Mouse (Mus musculus) CH12.LX (cell line): Measurements from ENCODE around the gene Rab4a. TPM values are rescaled to one million over a fixed set of nuclear protein-coding genes. Genes with fewer than 3 reads are reported as not detected.
A peak's percentile ranks its signal among the peaks of the same experiment; 100 is the strongest.

Experiments
- DNase-seq: peaks from one replicate; pipeline ENCODE4 v3.0.0-alpha.2; 2013; ENCODE audit errors: extremely low read depth
- H3K27ac ChIP-seq: 2 replicates; pipeline ENCODE4 v1.5.1; 2012; ENCODE audit warnings: low read depth, mild to moderate bottlenecking, control low read depth, moderate library complexity; ENCODE audit not compliant: insufficient read depth
- H3K27me3 ChIP-seq: replicated peaks from 2 replicates; pipeline ENCODE3; 2012; ENCODE audit warnings: inconsistent platforms
- H3K36me3 ChIP-seq, 2 experiments: replicated peaks in 1 of 2; 2 replicates each; pipeline versions ENCODE3 to v1.6.1; 2012; ENCODE audit warnings: inconsistent platforms in 1 of 2, low read length in 1 of 2, mild to moderate bottlenecking in 1 of 2, mixed read lengths in 1 of 2, moderate library complexity in 1 of 2; ENCODE audit not compliant: control insufficient read depth in 1 of 2, insufficient read depth in 1 of 2
- H3K4me1 ChIP-seq, 2 experiments: 2 replicates each; pipeline ENCODE4 v1.6.1; 2012; ENCODE audit warnings: inconsistent platforms in 1 of 2, moderate library complexity in 1 of 2; ENCODE audit not compliant: insufficient read depth in 2 of 2, control insufficient read depth in 1 of 2
- H3K4me2 ChIP-seq: 2 replicates; pipeline ENCODE4 v1.6.1; 2012; ENCODE audit warnings: low read depth, mild to moderate bottlenecking, control low read depth; ENCODE audit not compliant: poor library complexity, insufficient read depth, severe bottlenecking
- H3K4me3 ChIP-seq, 3 experiments: fragments of 150-350 bp in 1 of 3; sonication (generic) in 1 of 3; replicated peaks in 1 of 3; 2 replicates each; pipeline versions ENCODE3 to v1.5.1; 2011 to 2012; ENCODE audit warnings: low read depth in 2 of 3, low read length in 2 of 3, mild to moderate bottlenecking in 2 of 3, moderate library complexity in 2 of 3, control low read depth in 1 of 3, improper control_type of control experiment in 1 of 3, inconsistent platforms in 1 of 3, mixed read lengths in 1 of 3; ENCODE audit not compliant: poor library complexity in 1 of 3
- H3K79me2 ChIP-seq: replicated peaks from 2 replicates; pipeline ENCODE4 v1.6.1; 2012; ENCODE audit warnings: mild to moderate bottlenecking, moderate library complexity; ENCODE audit not compliant: control insufficient read depth, poor library complexity, insufficient read depth, severe bottlenecking; ENCODE audit errors: extremely low read depth
- H3K9ac ChIP-seq: 2 replicates; pipeline ENCODE4 v1.6.1; 2012; ENCODE audit warnings: low read depth, mild to moderate bottlenecking, control low read depth, moderate library complexity; ENCODE audit not compliant: insufficient read depth
- H3K9me3 ChIP-seq: replicated peaks from 2 replicates; pipeline ENCODE3; 2012; ENCODE audit warnings: low read length, inconsistent platforms, mixed read lengths
- BHLHE40 ChIP-seq: IDR thresholded peaks from 2 replicates; pipeline ENCODE4 v1.6.1; 2011; ENCODE audit warnings: mild to moderate bottlenecking, low read depth, low read length, improper control_type of control experiment
- CHD2 ChIP-seq: IDR thresholded peaks from 2 replicates; pipeline ENCODE4 v1.6.1; 2011; ENCODE audit warnings: low read length, improper control_type of control experiment
- ETS1 ChIP-seq: conservative IDR thresholded peaks from 2 replicates; pipeline ENCODE4 v1.6.1; 2012; ENCODE audit warnings: low read depth, mild to moderate bottlenecking, inconsistent platforms, low read length, improper control_type of control experiment, moderate library complexity
- HCFC1 ChIP-seq: IDR thresholded peaks from 2 replicates; pipeline ENCODE4 v1.6.1; 2012; ENCODE audit warnings: low read depth, mild to moderate bottlenecking, inconsistent platforms, low read length, improper control_type of control experiment
- IRF4 ChIP-seq: IDR thresholded peaks from 2 replicates; pipeline ENCODE4 v1.6.1; 2014; ENCODE audit warnings: low read depth, mild to moderate bottlenecking, inconsistent platforms, low read length, improper control_type of control experiment
- JUND ChIP-seq: conservative IDR thresholded peaks from 2 replicates; pipeline ENCODE4 v1.6.1; 2011; ENCODE audit warnings: low read depth, low read length, improper control_type of control experiment
- KAT2A ChIP-seq: IDR thresholded peaks from 2 replicates; pipeline ENCODE4 v1.6.1; 2012; ENCODE audit warnings: low read length, improper control_type of control experiment, inconsistent platforms; ENCODE audit not compliant: insufficient replicate concordance
- MAFK ChIP-seq: IDR thresholded peaks from 2 replicates; pipeline ENCODE4 v1.6.1; 2011; ENCODE audit warnings: low read length, improper control_type of control experiment; ENCODE audit not compliant: insufficient replicate concordance
- MAX ChIP-seq: IDR thresholded peaks from 2 replicates; pipeline ENCODE4 v1.6.1; 2011; ENCODE audit warnings: low read length, improper control_type of control experiment
- MXI1 ChIP-seq: IDR thresholded peaks from 2 replicates; pipeline ENCODE4 v1.6.1; 2011; ENCODE audit warnings: mild to moderate bottlenecking, low read depth, low read length, improper control_type of control experiment
- MYC ChIP-seq: IDR thresholded peaks from 2 replicates; pipeline ENCODE4 v1.6.1; 2011; ENCODE audit warnings: low read depth, mild to moderate bottlenecking, improper control_type of control experiment, low read length
- PAX5 ChIP-seq: IDR thresholded peaks from 2 replicates; pipeline ENCODE4 v1.6.1; 2012; ENCODE audit warnings: low read length, inconsistent platforms, mixed read lengths
- POLR2A ChIP-seq: IDR thresholded peaks from 2 replicates; pipeline ENCODE4 v1.6.1; 2011; ENCODE audit warnings: low read depth, mild to moderate bottlenecking, improper control_type of control experiment, low read length
- RAD21 ChIP-seq: IDR thresholded peaks from 2 replicates; pipeline ENCODE4 v1.6.1; 2011; ENCODE audit warnings: low read depth, mild to moderate bottlenecking, low read length, improper control_type of control experiment, moderate library complexity
- RCOR1 ChIP-seq: conservative IDR thresholded peaks from 2 replicates; pipeline ENCODE4 v1.6.1; 2012; ENCODE audit warnings: low read depth, mild to moderate bottlenecking, inconsistent platforms, low read length, improper control_type of control experiment
- ZNF384 ChIP-seq: IDR thresholded peaks from 2 replicates; pipeline ENCODE4 v1.6.1; 2012; ENCODE audit warnings: low read depth, low read length, improper control_type of control experiment, inconsistent platforms
- dilution Hi-C: fragments of 300-500 bp; cut with MboI; formaldehyde crosslinking; loops from 2 replicates; pipeline ENCODE4 v1.14.3; 2020; ENCODE audit warnings: low sequenced_read_pairs; ENCODE audit not compliant: extremely low pct_unique_long_range_greater_than_20kb, extremely low pct_ligation_motif_present
- in situ Hi-C: fragments of 300-500 bp; cut with MboI; formaldehyde crosslinking; loops from 3 replicates; pipeline ENCODE4 v1.14.3; 2019; ENCODE audit warnings: low sequenced_read_pairs, low pct_ligation_motif_present, low pct_unique_long_range_greater_than_20kb, mixed read lengths
- polyA plus RNA-seq: library from polyadenylated mRNA; unstranded; fragments of >175 nt; gene quantifications from 2 replicates; pipeline ENCODE4 v1.2.1, GENCODE M21; 2012; ENCODE audit warnings: low read depth; ENCODE audit not compliant: insufficient read length
- total RNA-seq, 2 experiments: library from RNA; depleted of rRNA; stranded (reverse); fragments of 300-350 nt in 1 of 2; fragments of >200 nt in 1 of 2; gene quantifications; 2 replicates each; pipeline ENCODE4 v1.2.3; 2012 to 2014

Rab4a gene
- total and polyA plus RNA-seq, 3 experiments: not detected

DNA sequence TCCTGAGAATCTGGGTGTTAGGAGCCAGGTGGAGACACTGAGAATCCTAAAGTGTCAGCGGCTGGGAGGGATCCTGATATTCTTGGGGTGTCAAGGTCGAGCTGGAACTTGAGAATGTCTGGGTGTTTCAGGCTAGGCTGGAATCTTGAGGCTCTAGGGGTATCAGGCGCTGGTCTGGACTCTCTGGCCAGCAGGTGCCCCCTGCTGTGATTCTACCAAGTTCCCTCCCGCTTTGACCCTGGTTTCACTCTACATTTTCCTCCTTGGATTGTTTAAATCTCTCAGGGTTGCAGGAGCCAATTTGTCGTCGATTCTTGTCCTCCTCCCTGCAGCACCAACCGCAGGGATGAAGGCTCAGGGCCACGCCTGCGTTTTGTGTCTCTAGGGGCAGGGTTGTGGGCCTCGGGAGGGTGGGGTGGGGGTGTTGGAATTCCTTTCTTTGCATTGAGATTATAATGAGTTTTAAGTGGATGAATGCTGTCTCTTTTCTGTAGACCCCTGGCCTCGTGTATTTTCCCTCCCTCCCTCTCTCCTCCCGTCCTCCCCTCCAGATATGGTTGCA lies 670 bp downstream of the Rab4a start:
- no peak overlapping the region for H3K9ac ChIP-seq
- dilution Hi-C loops (no loop called here), in situ Hi-C loops (no loop called here)
- H3K36me3 ChIP-seq: no peaks in the 10 kb centered on the region
- TF ChIP-seq MXI1: no peak
- TF ChIP-seq ZNF384: no peak
- no peak for TF ChIP-seq MAFK
- no peak for TF ChIP-seq BHLHE40
- TF ChIP-seq HCFC1: no peak
- no peak for TF ChIP-seq KAT2A
- no peak for TF ChIP-seq PAX5
- TF ChIP-seq CHD2: no peak
- no peak for TF ChIP-seq RCOR1
- no peak for TF ChIP-seq MAX
- no peak for TF ChIP-seq MYC
- TF ChIP-seq POLR2A: no peak
- TF ChIP-seq ETS1: no peak
- TF ChIP-seq IRF4: no peak
- TF ChIP-seq RAD21: no peak
- no peak overlapping the region for H3K27ac ChIP-seq
- H3K4me3 ChIP-seq: no peak overlapping the region
- no peaks in the 10 kb centered on the region for H3K79me2 ChIP-seq
- H3K4me1 ChIP-seq: peaks cover 3 to 10% of the 10 kb centered on the region in 2 experiments
- no peaks in the 10 kb centered on the region for H3K9me3 ChIP-seq
- H3K4me2 ChIP-seq: no peak overlapping the region
- DNase-seq: no peak
- peaks cover 8% of the 10 kb centered on the region for H3K27me3 ChIP-seq

DNA sequence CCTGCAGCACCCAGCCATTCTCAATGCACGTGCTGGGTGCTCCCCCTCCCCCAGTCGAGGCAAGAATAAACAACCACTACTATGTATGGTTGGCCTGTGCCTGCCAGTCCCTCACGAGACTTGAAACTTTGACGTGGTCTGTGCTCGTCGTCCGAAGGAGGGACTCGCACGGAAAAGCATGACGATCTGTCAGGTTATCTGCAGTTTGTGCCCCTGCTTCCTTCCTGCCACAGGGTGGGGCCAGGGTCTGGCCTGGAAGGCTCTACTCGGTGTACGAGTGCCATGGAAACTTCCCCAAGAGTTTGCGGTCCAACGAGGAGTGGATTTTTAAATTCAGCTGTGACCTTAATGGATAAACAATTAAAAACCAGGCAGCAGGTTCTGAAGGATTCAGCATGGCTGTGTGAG lies 1.2 kb downstream of the Rab4a start:
- no peak overlapping the region for H3K27ac ChIP-seq
- no peak overlapping the region for H3K9ac ChIP-seq
- in situ Hi-C loops: no loop called here
- peaks cover 8% of the 10 kb centered on the region for H3K27me3 ChIP-seq
- H3K4me1 ChIP-seq: peaks cover 3 to 10% of the 10 kb centered on the region in 2 experiments
- no peaks in the 10 kb centered on the region for H3K79me2 ChIP-seq
- dilution Hi-C loops: no loop called here
- DNase-seq: no peak
- no peaks in the 10 kb centered on the region for H3K36me3 ChIP-seq
- no peaks in the 10 kb centered on the region for H3K9me3 ChIP-seq
- H3K4me2 ChIP-seq: no peak overlapping the region
- TF ChIP-seq JUND: no peak
- peak; percentile 66 for TF ChIP-seq BHLHE40
- TF ChIP-seq HCFC1: no peak
- TF ChIP-seq, all 38 proteins: peak for 1
- no peak overlapping the region for H3K4me3 ChIP-seq
